Mouse (Mus musculus) ovary, postnatal 10 days (tissue): ENCODE data around the gene Tns2.

Experiments
- DNase-seq: peaks from one replicate; pipeline ENCODE4 v3.0.0; 2022; ENCODE audit warnings: low spot score

Gene Tns2

GRCm38 (mm10) chr15:102092222-102092621, 8.0 kb upstream of the Tns2 start:
- no peak for DNase-seq

- DNase-seq: no peak
These were observed 6.1 kb upstream of the Tns2 start for GRCm38 (mm10) chr15:102094157-102094556.

GRCm38 (mm10) chr15:102094988-102095387, 5.2 kb upstream of the Tns2 start:
- no peak for DNase-seq

GRCm38 (mm10) chr15:102097147-102097915, 2.9 kb upstream of the Tns2 start:
- DNase-seq: no peak

GRCm38 (mm10) chr15:102097991-102098555, 2.1 kb upstream of the Tns2 start:
- no peak for DNase-seq

- DNase-seq: no peak
These were observed 953 bp upstream of the Tns2 start for GRCm38 (mm10) chr15:102099260-102099659.

GRCm38 (mm10) chr15:102099771-102100160, 447 bp upstream of the Tns2 start:
- no peak for DNase-seq

- no peak for DNase-seq
These were observed 921 bp downstream of the Tns2 start for GRCm38 (mm10) chr15:102100996-102101671.

- no peak for DNase-seq
These were observed 1.7 kb downstream of the Tns2 start for GRCm38 (mm10) chr15:102101672-102102541.

- no peak for DNase-seq
These were observed 2.4 kb downstream of the Tns2 start for GRCm38 (mm10) chr15:102102548-102103121.

- no peak for DNase-seq
These were observed 3.2 kb downstream of the Tns2 start for GRCm38 (mm10) chr15:102103371-102103946.

GRCm38 (mm10) chr15:102103947-102104555, 3.8 kb downstream of the Tns2 start:
- DNase-seq: no peak

GRCm38 (mm10) chr15:102105360-102105759, 5.1 kb downstream of the Tns2 start:
- no peak for DNase-seq

GRCm38 (mm10) chr15:102105764-102106730, 5.8 kb downstream of the Tns2 start:
- no peak for DNase-seq

GRCm38 (mm10) chr15:102106754-102107456, 6.7 kb downstream of the Tns2 start:
- no peak for DNase-seq

GRCm38 (mm10) chr15:102107689-102108573, 7.7 kb downstream of the Tns2 start:
- DNase-seq: no peak

GRCm38 (mm10) chr15:102108651-102109525, 8.7 kb downstream of the Tns2 start:
- DNase-seq: no peak
